In the genomic region with DNA sequence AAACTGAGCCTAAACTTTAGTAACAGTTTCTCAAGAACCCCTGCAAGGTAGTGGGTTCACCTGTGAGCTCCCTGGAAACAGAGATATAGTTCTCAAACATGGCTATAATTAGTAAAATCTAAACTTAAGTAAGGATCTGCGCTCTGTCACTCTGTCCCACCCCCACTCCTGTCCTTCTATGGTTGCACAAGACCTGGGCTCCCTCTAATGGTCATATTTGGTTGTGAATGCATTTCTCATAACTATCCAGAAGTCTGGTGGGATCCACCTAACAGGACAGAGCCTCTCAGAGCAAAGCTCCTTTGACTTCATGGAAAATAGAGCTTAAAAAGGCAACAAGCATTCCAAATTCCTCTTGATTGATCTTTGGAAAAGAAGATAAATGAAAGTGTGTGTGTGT, we compare ENCODE assay signal across 11 mouse cellular contexts. TPM values are rescaled to one million over a fixed set of nuclear protein-coding genes. Genes with fewer than 3 reads are reported as not detected.
DNase-seq lines count a peak whose midpoint lies in the region; ATAC-seq and TF ChIP-seq lines count a peak whose summit lies in the region.
"Had no signal": no experiment of that assay in that cellular context is flagged by ENCODE, and none has a peak within 500 bp of the region (broad histone marks: within the 10 kb centered on the region; RNA-seq: fewer than 3 reads in every experiment).

No protein-coding gene starts in this region.

- H3K4me1 ChIP-seq in forebrain, embryonic 14.5 days (ENCODE audit: control insufficient read depth, insufficient read depth, low read length), result no peaks in the 10 kb centered on the region
- no peaks in the 10 kb centered on the region for H3K4me1 ChIP-seq in forebrain, embryonic 11.5 days (replicated peaks; ENCODE audit: control insufficient read depth, insufficient read depth, low read length)
- no peaks in the 10 kb centered on the region for H3K4me1 ChIP-seq in liver, embryonic 14.5 days (replicated peaks; ENCODE audit: control insufficient read depth in 2 of 2, insufficient read depth in 2 of 2, low read length in 1 of 2)
- no peaks in the 10 kb centered on the region for H3K4me1 ChIP-seq in intestine, postnatal 0 days (replicated peaks; ENCODE audit: control insufficient read depth, insufficient read depth, low read length)

- no peak overlapping the region for H3K4me2 ChIP-seq in forebrain, embryonic 14.5 days (ENCODE audit: low read length)
- H3K4me2 ChIP-seq in forebrain, embryonic 11.5 days (ENCODE audit: low read depth, low read length, severe bottlenecking), result no peak overlapping the region
- H3K4me2 ChIP-seq in liver, embryonic 14.5 days (ENCODE audit: low read depth), result no peak overlapping the region
- H3K4me2 ChIP-seq in intestine, postnatal 0 days (replicated peaks; ENCODE audit: low read depth), result no peak overlapping the region

- H3K9ac ChIP-seq in forebrain, embryonic 14.5 days (ENCODE audit: low read length), result no peak overlapping the region
- H3K9ac ChIP-seq in forebrain, embryonic 11.5 days (ENCODE audit: low read length), result no peak overlapping the region
- no peak overlapping the region for H3K9ac ChIP-seq in liver, embryonic 14.5 days (replicated peaks)
- no peak overlapping the region for H3K9ac ChIP-seq in intestine, postnatal 0 days (ENCODE audit: low read depth, low read length)

- H3K27ac ChIP-seq in forebrain, embryonic 14.5 days (ENCODE audit: low read depth, low read length), result no peak overlapping the region
- no peak overlapping the region for H3K27ac ChIP-seq in forebrain, embryonic 11.5 days (ENCODE audit: low read depth, low read length)
- H3K27ac ChIP-seq in liver, embryonic 14.5 days, result no peak overlapping the region
- no peak overlapping the region for H3K27ac ChIP-seq in intestine, postnatal 0 days (ENCODE audit: low read depth, low read length)

- no peak for TF ChIP-seq EP300 in liver, embryonic 14.5 days (IDR thresholded peaks at IDR 0.05; ENCODE audit: low read depth)

- no peaks in the 10 kb centered on the region for H3K36me3 ChIP-seq in forebrain, embryonic 14.5 days (ENCODE audit: control insufficient read depth, insufficient read depth, low read length)
- H3K36me3 ChIP-seq in forebrain, embryonic 11.5 days (ENCODE audit: control insufficient read depth, insufficient read depth, low read length), result no peaks in the 10 kb centered on the region
- H3K36me3 ChIP-seq in liver, embryonic 14.5 days (replicated peaks; ENCODE audit: control insufficient read depth, insufficient read depth, low read depth), result no peaks in the 10 kb centered on the region
- H3K36me3 ChIP-seq in intestine, postnatal 0 days (ENCODE audit: control insufficient read depth, insufficient read depth), result no peaks in the 10 kb centered on the region
- H3K36me3 ChIP-seq: G1E had no signal

- 89% methylated on average over 1 of the region's 1 CpGs for WGBS in forebrain, embryonic 14.5 days
- 92% methylated on average over 1 of the region's 1 CpGs for WGBS in forebrain, embryonic 11.5 days
- whole genome bisulfite sequencing in liver, embryonic 14.5 days (ENCODE audit: insufficient replicate concordance), result 65% methylated on average over 1 of the region's 1 CpGs
- WGBS in intestine, postnatal 0 days, result 56% methylated on average over 1 of the region's 1 CpGs

- TF ChIP-seq CTCF in liver, embryonic 14.5 days (IDR thresholded peaks at IDR 0.05; ENCODE audit: low read depth), result peak; percentile 20; the same call in 1 of the 2 replicates
- TF ChIP-seq CTCF in intestine, postnatal 0 days (IDR thresholded peaks at IDR 0.05; ENCODE audit: low read depth), result peak; percentile 70

- no peaks in the 10 kb centered on the region for H3K9me3 ChIP-seq in forebrain, embryonic 14.5 days (replicated peaks; ENCODE audit: control insufficient read depth, low read length)
- no peaks in the 10 kb centered on the region for H3K9me3 ChIP-seq in forebrain, embryonic 11.5 days (ENCODE audit: control insufficient read depth, low read length)
- no peaks in the 10 kb centered on the region for H3K9me3 ChIP-seq in liver, embryonic 14.5 days (ENCODE audit: control insufficient read depth, low read length)
- H3K9me3 ChIP-seq in intestine, postnatal 0 days (ENCODE audit: control insufficient read depth), result no peaks in the 10 kb centered on the region
- H3K9me3 ChIP-seq: G1E had no signal

- H3K27me3 ChIP-seq in forebrain, embryonic 14.5 days (replicated peaks; ENCODE audit: control insufficient read depth, insufficient read depth, low read length), result no peaks in the 10 kb centered on the region
- no peaks in the 10 kb centered on the region for H3K27me3 ChIP-seq in forebrain, embryonic 11.5 days (ENCODE audit: control insufficient read depth, insufficient read depth, low read length)
- H3K27me3 ChIP-seq in liver, embryonic 14.5 days (ENCODE audit: control insufficient read depth, insufficient read depth, low read length), result no peaks in the 10 kb centered on the region
- no peaks in the 10 kb centered on the region for H3K27me3 ChIP-seq in intestine, postnatal 0 days (replicated peaks; ENCODE audit: control insufficient read depth, insufficient read depth, low read length)

- H3K4me3 ChIP-seq in forebrain, embryonic 14.5 days (ENCODE audit: low read depth, low read length), result no peak overlapping the region
- H3K4me3 ChIP-seq in forebrain, embryonic 11.5 days (ENCODE audit: low read depth, low read length), result no peak overlapping the region
- no peak overlapping the region for H3K4me3 ChIP-seq in liver, embryonic 14.5 days (ENCODE audit: insufficient read depth in 1 of 2, low read depth in 2 of 2, low read length in 2 of 2)
- no peak overlapping the region for H3K4me3 ChIP-seq in intestine, postnatal 0 days (ENCODE audit: low read depth, low read length)
- H3K4me3 ChIP-seq: erythroblast, embryonic 14.5 days had no signal

- no peak for ATAC-seq in forebrain, embryonic 14.5 days
- no peak for ATAC-seq in forebrain, embryonic 11.5 days (replicated peaks; ENCODE audit: low FRiP score)
- no peak for ATAC-seq in liver, embryonic 14.5 days (ENCODE audit: insufficient read depth)
- no peak for ATAC-seq in intestine, postnatal 0 days

- DNase-seq in forebrain, embryonic 14.5 days (ENCODE audit: low spot score), result peak; percentile 7
- no peak for DNase-seq in forebrain, embryonic 11.5 days (ENCODE audit: low spot score)
- DNase-seq in liver, embryonic 14.5 days (ENCODE audit: low read depth in 3 of 3, low spot score in 3 of 3), result no peak
- DNase-seq in liver, result no peak
- peak; percentile 13 for DNase-seq in c-Kit-positive CD71-negative TER-119-negative erythroid progenitor cells, embryonic 14.5 days (ENCODE audit: low read depth)
- no peak for DNase-seq in spleen, postnatal 10 days (ENCODE audit: low spot score in 2 of 2)
- DNase-seq in right cerebral cortex, postnatal 4 days, result no peak

RNA-seq across cellular contexts. Expression of a gene that starts 57.8 kb away (rescaled TPM):
- polyA plus RNA-seq in forebrain, embryonic 14.5 days (2014; fragmentation: Nextera tagmentation; extraction: Ambion mirVana), result not detected in 2 replicates
- not detected in 2 replicates for polyA plus RNA-seq in forebrain, embryonic 11.5 days (2014; fragmentation: Nextera tagmentation; extraction: Ambion mirVana)
- not detected in 2 replicates for polyA plus RNA-seq in liver, embryonic 14.5 days (2012; rRNA removed)
- polyA plus RNA-seq in liver, embryonic 14.5 days (2014; fragmentation: Nextera tagmentation; extraction: Ambion mirVana), result 0.04 and 0.05 TPM in 2 replicates
- not detected in 2 replicates for polyA plus RNA-seq in intestine, postnatal 0 days (2015; fragmentation: Nextera tagmentation; extraction: Ambion mirVana)
- polyA plus RNA-seq: erythroblast, embryonic 14.5 days; G1E; liver, adult 2 months had no signal

Comparison
In these comparisons a context has a peak if more than half of its experiments do, and no peak if none do; other contexts are left out.
1. DNase-seq: peak in forebrain, embryonic 14.5 days (single experiment) and c-Kit-positive CD71-negative TER-119-negative erythroid progenitor cells, embryonic 14.5 days (single experiment); none in forebrain, embryonic 11.5 days (single experiment), liver, embryonic 14.5 days (0 of 3), liver (single experiment), spleen, postnatal 10 days (0 of 2) and right cerebral cortex, postnatal 4 days (single experiment).